Mouse (Mus musculus): ENCODE measurements around the gene Ube2v1. TPM values are rescaled to one million over a fixed set of nuclear protein-coding genes. Genes with fewer than 3 reads are reported as not detected.

Ube2v1 gene
- total RNA-seq, 1 experiment = 115 TPM

DNA sequence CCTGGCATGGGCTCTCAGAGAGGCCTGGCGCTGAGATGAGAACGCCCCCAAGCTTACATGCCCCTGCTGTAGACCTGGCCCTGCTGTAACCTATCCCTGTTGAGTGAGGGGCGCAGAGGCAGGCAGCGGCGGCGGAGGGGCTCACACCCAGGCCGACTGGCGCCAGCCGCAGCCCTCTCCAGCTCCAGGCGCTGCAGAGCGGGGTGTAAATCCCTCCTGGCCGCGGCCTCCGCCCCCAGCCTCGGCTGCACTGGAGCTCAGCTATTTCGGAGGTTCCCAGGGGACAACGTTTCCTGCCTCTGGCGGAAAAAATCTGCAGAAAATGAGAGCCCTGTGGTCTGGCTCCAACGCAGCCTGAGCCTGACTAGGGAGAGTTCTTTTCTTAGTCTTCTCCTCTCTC lies 66.2 kb downstream of the Ube2v1 start:
- peaks cover 0 to 6% of the 10 kb centered on the region in 2 experiments; a peak in 2 of 4 replicates for H3K4me1 ChIP-seq (ENCODE audit: control insufficient read depth in 2 of 2, insufficient read depth in 2 of 2, low read length in 2 of 2, poor library complexity in 1 of 2)
- peak overlapping the region in 1 of 2 experiments; percentile 23; a peak in 1 of 4 replicates for H3K4me3 ChIP-seq (ENCODE audit: insufficient read depth in 1 of 2, low read depth in 1 of 2, low read length in 2 of 2, poor library complexity in 1 of 2, severe bottlenecking in 1 of 2)
- no peaks in the 10 kb centered on the region for H3K9me3 ChIP-seq (ENCODE audit: control insufficient read depth, insufficient read depth, low read depth, low read length)
- in situ Hi-C loops (cut with MboI; ENCODE audit: low sequenced_read_pairs in 2 of 2, unreplicated experiment in 2 of 2) = no loop called here
- no peak for TF ChIP-seq HCFC1 (IDR thresholded peaks at IDR 0.05; ENCODE audit: borderline replicate concordance, insufficient read depth, low read length)
- TF ChIP-seq ZC3H11A (IDR thresholded peaks at IDR 0.05; ENCODE audit: borderline replicate concordance, low read depth, low read length) = no peak
- no peak for TF ChIP-seq MAFK (IDR thresholded peaks at IDR 0.05; ENCODE audit: insufficient read depth, low read depth, low read length)
- TF ChIP-seq CHD2 (IDR thresholded peaks at IDR 0.05; ENCODE audit: low read depth, low read length) = no peak
- no peak for TF ChIP-seq ZNF384 (IDR thresholded peaks at IDR 0.05; ENCODE audit: low read depth, low read length)
- no peak overlapping the region for H3K27ac ChIP-seq (ENCODE audit: insufficient read depth, low read depth, low read length, poor library complexity, severe bottlenecking)
- no peak for DNase-seq (ENCODE audit: low read depth, low spot score)
- no peaks in the 10 kb centered on the region for H3K36me3 ChIP-seq (ENCODE audit: control insufficient read depth, insufficient read depth, low read length, poor library complexity, severe bottlenecking)
- H3K9ac ChIP-seq (ENCODE audit: insufficient read depth, low read depth, low read length, poor library complexity, severe bottlenecking) = no peak overlapping the region

DNA sequence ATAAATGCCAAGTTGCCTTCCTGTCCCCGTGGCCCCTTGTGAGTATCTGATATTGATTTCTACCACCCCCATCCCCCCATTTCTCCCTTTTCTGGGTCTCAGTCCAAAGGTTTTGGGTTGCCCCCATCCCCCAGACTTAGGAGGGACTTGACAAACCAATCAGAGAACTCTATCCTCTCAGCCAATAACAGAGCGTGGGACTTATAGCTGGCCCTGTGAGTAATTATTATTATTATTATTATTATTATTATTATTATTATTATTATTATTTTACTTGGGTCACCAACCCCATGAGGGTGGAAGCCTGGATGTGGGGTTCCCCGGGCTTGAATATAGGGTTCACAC lies 66.6 kb downstream of the Ube2v1 start:
- no peaks in the 10 kb centered on the region for H3K36me3 ChIP-seq (ENCODE audit: control insufficient read depth, insufficient read depth, low read length, poor library complexity, severe bottlenecking)
- DNase-seq (ENCODE audit: low read depth, low spot score) = no peak
- H3K9me3 ChIP-seq (ENCODE audit: control insufficient read depth, insufficient read depth, low read depth, low read length) = no peaks in the 10 kb centered on the region
- in situ Hi-C loops (cut with MboI; ENCODE audit: low sequenced_read_pairs in 2 of 2, unreplicated experiment in 2 of 2) = no loop called here
- no peak overlapping the region for H3K9ac ChIP-seq (ENCODE audit: insufficient read depth, low read depth, low read length, poor library complexity, severe bottlenecking)
- H3K4me3 ChIP-seq (ENCODE audit: insufficient read depth in 1 of 2, low read depth in 1 of 2, low read length in 2 of 2, poor library complexity in 1 of 2, severe bottlenecking in 1 of 2) = no peak overlapping the region
- no peak for TF ChIP-seq CHD2 (IDR thresholded peaks at IDR 0.05; ENCODE audit: low read depth, low read length)
- no peak for TF ChIP-seq ZNF384 (IDR thresholded peaks at IDR 0.05; ENCODE audit: low read depth, low read length)
- TF ChIP-seq MAFK (IDR thresholded peaks at IDR 0.05; ENCODE audit: insufficient read depth, low read depth, low read length) = no peak
- no peak for TF ChIP-seq HCFC1 (IDR thresholded peaks at IDR 0.05; ENCODE audit: borderline replicate concordance, insufficient read depth, low read length)
- no peak for TF ChIP-seq ZC3H11A (IDR thresholded peaks at IDR 0.05; ENCODE audit: borderline replicate concordance, low read depth, low read length)
- no peak overlapping the region for H3K27ac ChIP-seq (ENCODE audit: insufficient read depth, low read depth, low read length, poor library complexity, severe bottlenecking)
- H3K4me1 ChIP-seq (ENCODE audit: control insufficient read depth in 2 of 2, insufficient read depth in 2 of 2, low read length in 2 of 2, poor library complexity in 1 of 2) = peaks cover 0 to 6% of the 10 kb centered on the region in 2 experiments; a peak in 1 of 4 replicates

DNA sequence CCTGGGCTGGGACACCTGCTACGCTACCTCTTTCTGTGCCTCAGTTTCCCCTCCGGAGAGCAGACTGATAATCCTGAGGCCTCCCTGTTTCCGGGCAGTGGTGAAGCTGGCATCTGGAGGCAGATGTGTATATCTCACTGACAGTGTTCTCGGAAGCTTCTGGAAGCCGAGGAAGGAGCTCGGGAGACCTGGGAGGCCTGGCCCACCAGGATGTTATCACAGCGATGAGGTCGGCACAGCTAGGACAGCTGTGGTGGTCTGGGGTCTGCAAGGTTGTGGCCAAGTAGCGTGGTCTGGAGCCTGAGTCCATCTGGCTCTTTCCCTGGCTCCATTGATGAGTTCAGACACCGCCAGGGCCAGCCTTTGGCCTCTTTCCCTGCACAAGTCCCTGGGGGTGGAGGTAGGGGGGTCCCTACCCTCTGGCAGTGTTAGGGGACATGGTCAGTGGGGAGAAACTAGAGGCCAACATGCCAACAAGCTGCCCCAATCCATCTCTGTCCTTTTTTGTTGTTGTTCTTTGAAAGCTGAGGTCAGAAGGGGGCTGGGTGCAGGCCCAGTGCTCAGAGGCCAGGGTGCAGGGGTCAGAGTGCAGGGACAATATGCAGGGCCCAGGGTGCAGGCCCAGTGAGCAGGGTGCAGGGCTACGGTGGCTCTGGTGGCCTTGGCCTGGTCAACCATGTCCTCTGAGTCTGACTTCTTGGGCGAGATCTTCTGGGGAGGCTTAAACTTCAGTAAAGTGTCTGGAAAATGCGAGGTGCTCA lies 67.2 kb downstream of the Ube2v1 start:
- Histone ChIP-seq H3K9ac (ENCODE audit: insufficient read depth, low read depth, low read length, poor library complexity, severe bottlenecking) (no peak overlapping the region), H3K4me1 (ENCODE audit: control insufficient read depth in 2 of 2, insufficient read depth in 2 of 2, low read length in 2 of 2, poor library complexity in 1 of 2) (peaks cover 0 to 12% of the 10 kb centered on the region in 2 experiments; a peak in 2 of 4 replicates), H3K36me3 (ENCODE audit: control insufficient read depth, insufficient read depth, low read length, poor library complexity, severe bottlenecking) (no peaks in the 10 kb centered on the region), H3K27ac (ENCODE audit: insufficient read depth, low read depth, low read length, poor library complexity, severe bottlenecking) (no peak overlapping the region), H3K9me3 (ENCODE audit: control insufficient read depth, insufficient read depth, low read depth, low read length) (no peaks in the 10 kb centered on the region), H3K4me3 (ENCODE audit: insufficient read depth in 1 of 2, low read depth in 1 of 2, low read length in 2 of 2, poor library complexity in 1 of 2, severe bottlenecking in 1 of 2) (no peak overlapping the region)
- in situ Hi-C loops (cut with MboI; ENCODE audit: low sequenced_read_pairs in 2 of 2, unreplicated experiment in 2 of 2) = no loop called here
- TF ChIP-seq HCFC1 (IDR thresholded peaks at IDR 0.05; ENCODE audit: borderline replicate concordance, insufficient read depth, low read length) (no peak), CHD2 (IDR thresholded peaks at IDR 0.05; ENCODE audit: low read depth, low read length) (no peak), ZNF384 (IDR thresholded peaks at IDR 0.05; ENCODE audit: low read depth, low read length) (no peak), ZC3H11A (IDR thresholded peaks at IDR 0.05; ENCODE audit: borderline replicate concordance, low read depth, low read length) (no peak), MAFK (IDR thresholded peaks at IDR 0.05; ENCODE audit: insufficient read depth, low read depth, low read length) (no peak)
- no peak for DNase-seq (ENCODE audit: low read depth, low spot score)

DNA sequence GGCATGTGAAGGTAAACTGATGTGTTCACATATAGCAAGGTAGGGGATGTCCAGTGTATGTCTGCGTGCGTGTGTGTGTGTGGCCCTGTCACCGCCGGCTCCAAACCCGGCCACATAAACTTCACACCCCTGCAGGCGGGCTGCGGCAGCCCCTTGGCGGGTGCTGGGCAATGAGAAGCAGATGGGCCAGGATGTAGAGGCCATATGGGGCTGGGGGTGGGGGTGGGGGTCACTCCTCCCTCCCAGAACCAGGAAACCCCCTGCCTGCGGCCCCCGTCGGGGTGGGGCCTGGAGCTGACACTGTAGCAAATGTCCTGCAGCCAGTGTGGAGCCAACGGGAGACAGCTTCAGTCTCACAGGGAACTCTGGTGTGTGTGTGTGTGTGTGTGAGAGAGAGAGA lies 68.2 kb downstream of the Ube2v1 start:
- no peak overlapping the region for H3K9ac ChIP-seq (ENCODE audit: insufficient read depth, low read depth, low read length, poor library complexity, severe bottlenecking)
- in situ Hi-C loops (cut with MboI; ENCODE audit: low sequenced_read_pairs in 2 of 2, unreplicated experiment in 2 of 2) = no loop called here

More for the DNA sequence above, 68.2 kb downstream of the Ube2v1 start:
- Histone ChIP-seq H3K36me3 (ENCODE audit: control insufficient read depth, insufficient read depth, low read length, poor library complexity, severe bottlenecking) (no peaks in the 10 kb centered on the region), H3K9me3 (ENCODE audit: control insufficient read depth, insufficient read depth, low read depth, low read length) (no peaks in the 10 kb centered on the region), H3K4me3 (ENCODE audit: insufficient read depth in 1 of 2, low read depth in 1 of 2, low read length in 2 of 2, poor library complexity in 1 of 2, severe bottlenecking in 1 of 2) (no peak overlapping the region; a peak in 1 of 4 replicates), H3K27ac (ENCODE audit: insufficient read depth, low read depth, low read length, poor library complexity, severe bottlenecking) (no peak overlapping the region), H3K4me1 (ENCODE audit: control insufficient read depth in 2 of 2, insufficient read depth in 2 of 2, low read length in 2 of 2, poor library complexity in 1 of 2) (peaks cover 0 to 13% of the 10 kb centered on the region in 2 experiments; a peak in 2 of 4 replicates)
- DNase-seq (ENCODE audit: low read depth, low spot score) = no peak
- TF ChIP-seq HCFC1 (IDR thresholded peaks at IDR 0.05; ENCODE audit: borderline replicate concordance, insufficient read depth, low read length) (no peak), MAFK (IDR thresholded peaks at IDR 0.05; ENCODE audit: insufficient read depth, low read depth, low read length) (no peak), ZNF384 (IDR thresholded peaks at IDR 0.05; ENCODE audit: low read depth, low read length) (no peak), ZC3H11A (IDR thresholded peaks at IDR 0.05; ENCODE audit: borderline replicate concordance, low read depth, low read length) (no peak)
